Comparison of ENCODE assay signal across 13 mouse cellular contexts in the genomic region with DNA sequence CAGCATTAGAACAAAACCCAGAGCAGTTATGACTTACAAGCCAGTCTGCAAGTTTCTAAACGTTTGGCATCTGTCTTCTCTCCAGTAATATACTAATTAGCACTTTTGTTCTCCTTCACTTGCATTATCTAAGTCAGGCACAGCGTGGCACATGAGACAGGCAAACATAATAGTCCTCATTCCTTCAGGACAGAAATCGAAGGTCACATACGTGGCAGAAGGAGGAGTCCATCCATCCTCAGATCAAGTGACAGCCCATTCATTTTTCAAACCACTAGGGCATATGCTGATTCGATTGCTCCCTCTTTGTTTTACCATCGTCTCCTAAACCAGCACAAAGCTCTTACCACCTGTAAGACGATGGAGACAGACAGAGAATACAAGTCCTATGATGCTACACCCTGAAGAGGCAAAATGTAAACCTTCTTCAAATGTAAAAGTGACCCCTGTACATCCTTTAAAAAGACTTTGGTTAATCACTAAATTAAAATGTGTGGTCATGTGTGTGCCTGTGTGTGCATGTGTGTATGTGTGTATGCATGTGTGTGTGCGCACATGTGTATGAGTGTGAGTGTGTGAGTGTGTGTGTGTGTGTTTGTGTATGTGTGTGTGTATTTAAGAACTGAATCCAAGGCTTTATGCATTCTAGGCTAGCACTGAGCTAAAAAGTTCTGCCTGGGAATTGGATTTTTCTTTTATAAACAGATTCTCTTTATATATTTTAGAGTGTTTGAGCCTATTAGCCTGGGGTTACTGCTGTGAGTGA.
DNase-seq lines count a peak whose midpoint lies in the region; ATAC-seq lines count a peak whose summit lies in the region.
"Had no signal": no experiment of that assay in that cellular context is flagged by ENCODE, and none has a peak within 500 bp of the region (broad histone marks: within the 10 kb centered on the region; RNA-seq: fewer than 3 reads in every experiment).

No protein-coding gene starts in this region.

- peaks cover 12% of the 10 kb centered on the region for H3K4me1 ChIP-seq in forebrain, embryonic 16.5 days (replicated peaks; ENCODE audit: control insufficient read depth, insufficient read depth, low read length)
- peaks cover 4% of the 10 kb centered on the region; the same call in 1 of the 2 replicates for H3K4me1 ChIP-seq in midbrain, embryonic 11.5 days (ENCODE audit: control insufficient read depth, insufficient read depth, low read length)
- H3K4me1 ChIP-seq: heart, embryonic 13.5 days; limb, embryonic 15.5 days had no signal

- no peak for DNase-seq in frontal cortex, adult 2 months (ENCODE audit: extremely low spot score in 1 of 2, low spot score in 1 of 2)
- DNase-seq in midbrain, embryonic 11.5 days (ENCODE audit: low spot score, missing footprints), result peak; percentile 91
- DNase-seq in retina, postnatal 1 day, result peak; percentile 67
- no peak for DNase-seq in right cerebral cortex, postnatal 25 days
- DNase-seq in ovary, adult 18-20 months (ENCODE audit: low spot score), result no peak
- DNase-seq in spleen, adult 18-20 months, result no peak
- DNase-seq: kidney, adult 9 months had no signal

- peak overlapping the region; percentile 70 for H3K27ac ChIP-seq in forebrain, embryonic 16.5 days (ENCODE audit: low read length)
- peak overlapping the region; percentile 52 for H3K27ac ChIP-seq in midbrain, embryonic 11.5 days (ENCODE audit: low read depth, low read length)
- H3K27ac ChIP-seq: heart, embryonic 13.5 days; limb, embryonic 15.5 days had no signal

- peak overlapping the region; percentile 31 for H3K9ac ChIP-seq in forebrain, embryonic 16.5 days (replicated peaks; ENCODE audit: low read depth, low read length)
- H3K9ac ChIP-seq in midbrain, embryonic 11.5 days (ENCODE audit: low read length), result peak overlapping the region; percentile 14
- H3K9ac ChIP-seq: heart, embryonic 13.5 days; limb, embryonic 15.5 days had no signal

- H3K36me3 ChIP-seq in forebrain, embryonic 16.5 days (ENCODE audit: control insufficient read depth, insufficient read depth), result no peaks in the 10 kb centered on the region
- H3K36me3 ChIP-seq in midbrain, embryonic 11.5 days (ENCODE audit: control insufficient read depth, insufficient read depth, low read length), result no peaks in the 10 kb centered on the region
- H3K36me3 ChIP-seq: G1E; heart, embryonic 13.5 days; limb, embryonic 15.5 days had no signal

- H3K9me3 ChIP-seq in forebrain, embryonic 16.5 days (ENCODE audit: control insufficient read depth, low read length), result no peaks in the 10 kb centered on the region
- no peaks in the 10 kb centered on the region for H3K9me3 ChIP-seq in midbrain, embryonic 11.5 days (ENCODE audit: control insufficient read depth, low read length)
- H3K9me3 ChIP-seq: heart, embryonic 13.5 days; limb, embryonic 15.5 days had no signal

- H3K27me3 ChIP-seq in forebrain, embryonic 16.5 days (replicated peaks; ENCODE audit: control insufficient read depth, insufficient read depth, low read length), result no peaks in the 10 kb centered on the region
- no peaks in the 10 kb centered on the region for H3K27me3 ChIP-seq in midbrain, embryonic 11.5 days (ENCODE audit: control insufficient read depth, insufficient read depth, low read length)
- H3K27me3 ChIP-seq: heart, embryonic 13.5 days; limb, embryonic 15.5 days had no signal

- peak; percentile 78 for ATAC-seq in frontal cortex, adult (ENCODE audit: low TSS enrichment)
- peak; percentile 81 for ATAC-seq in forebrain, embryonic 16.5 days
- peak; percentile 83 for ATAC-seq in midbrain, embryonic 11.5 days (ENCODE audit: low FRiP score)
- ATAC-seq: lung, postnatal 0 days had no signal

- peak overlapping the region; percentile 36 for H3K4me3 ChIP-seq in forebrain, embryonic 16.5 days (replicated peaks; ENCODE audit: low read length)
- H3K4me3 ChIP-seq in midbrain, embryonic 11.5 days (ENCODE audit: low read depth, low read length), result peak overlapping the region; percentile 3; the same call in 1 of the 2 replicates
- H3K4me3 ChIP-seq: heart, embryonic 13.5 days; limb, embryonic 15.5 days had no signal

- peak overlapping the region; percentile 62 for H3K4me2 ChIP-seq in forebrain, embryonic 16.5 days (ENCODE audit: low read length)
- peak overlapping the region; percentile 27 for H3K4me2 ChIP-seq in midbrain, embryonic 11.5 days
- H3K4me2 ChIP-seq: heart, embryonic 13.5 days; limb, embryonic 15.5 days had no signal

- WGBS in forebrain, embryonic 16.5 days, result 15% methylated on average over 8 of the region's 8 CpGs
- 29% methylated on average over 8 of the region's 8 CpGs for WGBS in midbrain, embryonic 11.5 days

Comparison
In these comparisons a context has a peak if more than half of its experiments do, and no peak if none do; other contexts are left out.
1. DNase-seq: peak in midbrain, embryonic 11.5 days (single experiment) and retina, postnatal 1 day (single experiment); none in frontal cortex, adult 2 months (0 of 2), right cerebral cortex, postnatal 25 days (single experiment), ovary, adult 18-20 months (single experiment) and spleen, adult 18-20 months (0 of 2).
2. Peak in every context shown above with its lines, with median percentiles within 50 percentile points of each other: ATAC-seq.